Mouse (Mus musculus): ENCODE data around the gene Ssc4d. TPM values are rescaled to one million over a fixed set of nuclear protein-coding genes. Genes with fewer than 3 reads are reported as not detected.

Gene Ssc4d
- polyA plus RNA-seq, 1 experiment, result 0.62 TPM

- Histone ChIP-seq H3K36me3 (ENCODE audit: control insufficient read depth, insufficient read depth, low read length) (no peaks in the 10 kb centered on the region), H3K27me3 (ENCODE audit: control insufficient read depth, insufficient read depth, low read length) (no peaks in the 10 kb centered on the region), H3K4me3 (ENCODE audit: control insufficient read depth, low read depth, low read length) (peak overlapping the region; percentile 81), H3K27ac (ENCODE audit: control insufficient read depth, insufficient read depth, low read depth, low read length) (peak overlapping the region; percentile 88), H3K4me1 (ENCODE audit: control insufficient read depth, insufficient read depth, low read length) (peaks cover 14% of the 10 kb centered on the region)
- TF ChIP-seq CTCF (IDR thresholded peaks at IDR 0.05; ENCODE audit: control insufficient read depth, insufficient read depth, insufficient replicate concordance, low read depth, low read length) (no peak), POLR2A (IDR thresholded peaks at IDR 0.05; ENCODE audit: control insufficient read depth, low read depth, low read length) (peak; percentile 83)
These were observed 16.9 kb downstream of the Ssc4d start for GRCm38 (mm10) chr5:135957207-135957974.

DNA sequence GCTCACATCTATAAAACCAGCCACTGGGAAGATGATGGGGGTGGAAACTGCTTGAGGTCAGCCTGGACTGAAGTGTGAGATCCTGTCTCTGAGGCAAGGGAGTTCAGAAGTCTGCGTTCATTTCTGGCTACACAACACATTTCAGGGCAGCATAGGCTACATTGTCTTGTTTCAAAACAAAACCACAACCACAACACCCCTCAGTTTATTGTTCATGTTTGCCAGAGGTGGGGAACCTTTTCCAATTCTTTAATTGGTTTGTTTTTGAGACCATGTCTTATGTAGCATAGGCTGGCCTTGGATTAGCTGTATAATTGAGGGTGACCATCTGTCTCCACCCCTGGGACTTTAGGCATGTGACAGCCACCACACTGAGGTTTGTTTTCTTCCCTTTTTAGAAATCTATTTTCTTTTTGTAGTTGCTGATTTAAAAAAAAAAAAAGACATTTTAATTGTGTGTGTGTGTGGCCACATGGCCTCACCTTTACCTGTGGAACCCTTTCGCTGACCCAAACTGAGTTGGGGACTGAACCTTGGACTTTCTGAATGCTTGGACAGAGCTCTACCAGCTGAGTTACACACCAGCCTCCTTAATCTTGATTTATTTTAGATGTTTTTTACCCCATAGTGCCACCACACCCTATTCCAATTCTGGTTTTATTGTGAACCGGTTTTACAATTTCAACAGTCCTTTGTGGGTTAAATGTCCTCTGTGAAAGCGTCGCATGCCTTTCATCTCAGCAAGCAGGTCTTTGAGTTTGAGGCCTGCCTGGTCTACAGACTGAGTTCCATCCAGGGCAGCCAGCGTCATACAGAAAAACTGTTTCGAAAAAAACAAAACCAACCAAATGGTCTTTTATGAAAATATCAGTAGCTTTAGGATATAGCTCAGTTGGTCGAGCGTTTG is 17.8 kb downstream of the Ssc4d start:
- Histone ChIP-seq H3K4me3 (ENCODE audit: control insufficient read depth, low read depth, low read length) (no peak overlapping the region), H3K4me1 (ENCODE audit: control insufficient read depth, insufficient read depth, low read length) (peaks cover 11% of the 10 kb centered on the region), H3K36me3 (ENCODE audit: control insufficient read depth, insufficient read depth, low read length) (no peaks in the 10 kb centered on the region), H3K27me3 (ENCODE audit: control insufficient read depth, insufficient read depth, low read length) (no peaks in the 10 kb centered on the region), H3K27ac (ENCODE audit: control insufficient read depth, insufficient read depth, low read depth, low read length) (no peak overlapping the region; the same call in 1 of the 2 replicates)
- TF ChIP-seq POLR2A (IDR thresholded peaks at IDR 0.05; ENCODE audit: control insufficient read depth, low read depth, low read length), result no peak
- no peak for TF ChIP-seq CTCF (IDR thresholded peaks at IDR 0.05; ENCODE audit: control insufficient read depth, insufficient read depth, insufficient replicate concordance, low read depth, low read length)

DNA sequence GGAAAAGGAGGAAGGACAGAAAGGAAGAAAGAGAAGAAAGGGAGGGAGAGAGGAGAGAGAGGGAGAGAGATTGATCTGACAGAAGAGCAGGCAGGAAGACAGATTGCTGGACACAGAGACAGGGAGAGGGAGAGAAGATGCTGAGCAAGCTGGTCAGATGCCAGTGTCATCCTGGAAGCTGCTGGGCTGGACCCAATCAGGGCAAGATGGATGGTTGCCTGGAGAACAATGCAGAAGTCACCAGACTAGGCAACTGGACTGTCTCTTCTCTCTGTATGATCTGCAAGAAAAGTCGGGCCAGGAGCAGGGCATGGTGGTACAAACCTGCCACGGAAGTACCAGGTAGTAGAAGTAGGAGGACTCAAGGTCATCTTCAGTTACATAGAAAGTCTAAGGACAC is 21.5 kb downstream of the Ssc4d start:
- Histone ChIP-seq H3K27ac (ENCODE audit: control insufficient read depth, insufficient read depth, low read depth, low read length) (no peak overlapping the region), H3K4me3 (ENCODE audit: control insufficient read depth, low read depth, low read length) (no peak overlapping the region), H3K36me3 (ENCODE audit: control insufficient read depth, insufficient read depth, low read length) (no peaks in the 10 kb centered on the region), H3K4me1 (ENCODE audit: control insufficient read depth, insufficient read depth, low read length) (peaks cover 13% of the 10 kb centered on the region), H3K27me3 (ENCODE audit: control insufficient read depth, insufficient read depth, low read length) (no peaks in the 10 kb centered on the region)
- TF ChIP-seq POLR2A (IDR thresholded peaks at IDR 0.05; ENCODE audit: control insufficient read depth, low read depth, low read length), result no peak
- TF ChIP-seq CTCF (IDR thresholded peaks at IDR 0.05; ENCODE audit: control insufficient read depth, insufficient read depth, insufficient replicate concordance, low read depth, low read length), result no peak

DNA sequence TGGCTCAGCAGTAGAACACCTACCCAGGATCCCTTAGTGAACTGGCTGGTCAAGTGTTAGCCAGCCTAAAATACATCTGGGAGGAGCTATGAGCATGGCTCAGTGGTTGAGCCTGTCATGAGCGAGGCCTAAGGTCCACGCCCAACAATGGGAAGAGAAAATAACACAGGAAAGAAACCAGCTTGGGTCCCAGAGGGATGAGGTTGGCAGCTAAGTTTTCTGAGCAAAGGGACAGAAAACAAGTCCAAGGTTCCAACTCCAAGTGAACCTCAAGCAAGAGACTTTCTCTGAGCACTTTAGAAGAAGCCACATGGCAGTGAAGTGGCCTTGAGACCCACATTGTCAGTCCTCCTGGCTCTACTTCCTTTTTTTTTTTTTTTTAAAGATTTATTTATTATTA is 22.7 kb downstream of the Ssc4d start:
- Histone ChIP-seq H3K27ac (ENCODE audit: control insufficient read depth, insufficient read depth, low read depth, low read length) (no peak overlapping the region), H3K4me1 (ENCODE audit: control insufficient read depth, insufficient read depth, low read length) (peaks cover 6% of the 10 kb centered on the region), H3K4me3 (ENCODE audit: control insufficient read depth, low read depth, low read length) (no peak overlapping the region)

GRCm38 (mm10) chr5:135950710-135951412 is 23.5 kb downstream of the Ssc4d start:
- no peak overlapping the region for H3K27ac ChIP-seq (ENCODE audit: control insufficient read depth, insufficient read depth, low read depth, low read length)
- H3K36me3 ChIP-seq (ENCODE audit: control insufficient read depth, insufficient read depth, low read length), result no peaks in the 10 kb centered on the region
- TF ChIP-seq POLR2A (IDR thresholded peaks at IDR 0.05; ENCODE audit: control insufficient read depth, low read depth, low read length) (no peak), CTCF (IDR thresholded peaks at IDR 0.05; ENCODE audit: control insufficient read depth, insufficient read depth, insufficient replicate concordance, low read depth, low read length) (no peak)
- no peaks in the 10 kb centered on the region for H3K27me3 ChIP-seq (ENCODE audit: control insufficient read depth, insufficient read depth, low read length)
- H3K4me1 ChIP-seq (ENCODE audit: control insufficient read depth, insufficient read depth, low read length), result peaks cover 5% of the 10 kb centered on the region
- H3K4me3 ChIP-seq (ENCODE audit: control insufficient read depth, low read depth, low read length), result no peak overlapping the region

More for the DNA sequence above, 22.7 kb downstream of the Ssc4d start:
- no peaks in the 10 kb centered on the region for H3K27me3 ChIP-seq (ENCODE audit: control insufficient read depth, insufficient read depth, low read length)
- no peak for TF ChIP-seq CTCF (IDR thresholded peaks at IDR 0.05; ENCODE audit: control insufficient read depth, insufficient read depth, insufficient replicate concordance, low read depth, low read length)
- no peak for TF ChIP-seq POLR2A (IDR thresholded peaks at IDR 0.05; ENCODE audit: control insufficient read depth, low read depth, low read length)
- no peaks in the 10 kb centered on the region for H3K36me3 ChIP-seq (ENCODE audit: control insufficient read depth, insufficient read depth, low read length)

DNA sequence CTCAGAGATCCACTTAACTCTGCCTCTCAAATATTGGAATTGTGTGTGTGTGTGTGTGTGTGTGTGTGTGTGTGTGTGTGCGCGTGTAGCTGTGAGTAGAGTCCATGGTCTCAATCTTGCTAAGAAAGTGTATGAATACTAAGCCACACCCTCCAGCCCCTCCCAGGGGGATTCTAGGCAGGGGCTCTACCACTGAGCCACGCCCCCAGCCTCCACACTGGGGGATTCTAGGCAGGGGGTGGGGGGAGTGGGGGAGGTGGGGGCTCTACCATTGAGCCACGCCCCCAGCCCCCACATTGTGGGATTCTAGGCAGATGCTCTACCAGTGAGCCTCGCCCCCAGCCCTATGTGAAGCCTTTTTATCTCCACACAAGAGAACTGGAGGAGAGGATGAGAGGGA is 27.7 kb downstream of the Ssc4d start:
- H3K27me3 ChIP-seq (ENCODE audit: control insufficient read depth, insufficient read depth, low read length), result no peaks in the 10 kb centered on the region
- no peaks in the 10 kb centered on the region for H3K36me3 ChIP-seq (ENCODE audit: control insufficient read depth, insufficient read depth, low read length)
- peaks cover 5% of the 10 kb centered on the region for H3K4me1 ChIP-seq (ENCODE audit: control insufficient read depth, insufficient read depth, low read length)
- no peak for TF ChIP-seq CTCF (IDR thresholded peaks at IDR 0.05; ENCODE audit: control insufficient read depth, insufficient read depth, insufficient replicate concordance, low read depth, low read length)
- no peak for TF ChIP-seq POLR2A (IDR thresholded peaks at IDR 0.05; ENCODE audit: control insufficient read depth, low read depth, low read length)
- H3K4me3 ChIP-seq (ENCODE audit: control insufficient read depth, low read depth, low read length), result no peak overlapping the region
- H3K27ac ChIP-seq (ENCODE audit: control insufficient read depth, insufficient read depth, low read depth, low read length), result no peak overlapping the region

Data from testis, adult 2 months (tissue).